Mouse (Mus musculus) olfactory bulb, adult 2 months (tissue): Measurements from ENCODE around the gene Sh3rf3.

Experiments
- CTCF ChIP-seq: fragments of 200-500 bp; IDR thresholded peaks from 2 replicates; pipeline ENCODE4 v1.5.1; 2012; ENCODE audit warnings: low read depth, mild to moderate bottlenecking, low read length, moderate library complexity; ENCODE audit not compliant: insufficient read depth
- POLR2A ChIP-seq: fragments of 200-500 bp; IDR thresholded peaks from 2 replicates; pipeline ENCODE4 v1.6.1; 2012; ENCODE audit warnings: mild to moderate bottlenecking, low read depth, low read length, moderate library complexity; ENCODE audit not compliant: insufficient read depth

- no peak for TF ChIP-seq POLR2A
- TF ChIP-seq CTCF = no peak
These were observed 129.7 kb downstream of the Sh3rf3 start for GRCm38 (mm10) chr10:58942819-58943218.
